Mouse (Mus musculus) granulocyte monocyte progenitor cell, adult 5-6 weeks (primary cell): ENCODE measurements around the gene Adamts4. TPM values are rescaled to one million over a fixed set of nuclear protein-coding genes. Genes with fewer than 3 reads are reported as not detected.
A peak's percentile ranks its signal among the peaks of the same experiment; 100 is the strongest.
"Not testable (repeated sequence)": the region's sequence is repeated elsewhere in the genome, so short reads cannot be mapped to it uniquely, and the experiment has no call there.

Experiments
- ATAC-seq: replicated peaks from 2 replicates; pipeline ENCODE4 v1.8.0; 2016; ENCODE audit warnings: mild to moderate bottlenecking, moderate TSS enrichment, inconsistent platforms; ENCODE audit not compliant: poor library complexity, severe bottlenecking
- total RNA-seq, 2 experiments: library from RNA; stranded (forward) in 1 of 2; stranded (reverse) in 1 of 2; fragments of 200-712, 200-1000 nt in 1 of 2; fragments of >200 nt in 1 of 2; fragmentation: Nextera tagmentation in 1 of 2; gene quantifications; 2 replicates each; pipeline ENCODE4 v1.2.3; 2014 to 2017

Adamts4 gene
- total RNA-seq, 2 experiments from 2014 or later = not detected

DNA sequence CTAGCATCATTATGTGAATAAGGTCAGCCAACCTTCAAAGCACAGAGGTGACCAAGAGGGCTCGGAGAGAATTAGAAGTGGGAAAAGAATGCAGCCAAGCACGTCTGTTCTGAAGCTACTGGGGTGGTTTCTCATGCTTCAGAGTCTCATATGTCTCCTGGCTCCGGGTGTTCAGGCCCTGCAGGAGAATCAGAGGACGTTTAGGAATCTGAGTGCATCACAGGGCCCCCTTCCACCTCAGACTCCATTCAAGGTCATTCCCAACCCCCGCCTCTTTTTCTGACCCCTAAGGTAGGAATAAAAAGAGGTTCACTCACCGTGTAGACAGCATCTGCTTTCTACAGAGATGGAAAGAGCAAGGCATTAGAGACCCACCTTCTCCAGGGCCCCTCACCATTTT lies 20.5 kb upstream of the Adamts4 start:
- no peak for ATAC-seq

DNA sequence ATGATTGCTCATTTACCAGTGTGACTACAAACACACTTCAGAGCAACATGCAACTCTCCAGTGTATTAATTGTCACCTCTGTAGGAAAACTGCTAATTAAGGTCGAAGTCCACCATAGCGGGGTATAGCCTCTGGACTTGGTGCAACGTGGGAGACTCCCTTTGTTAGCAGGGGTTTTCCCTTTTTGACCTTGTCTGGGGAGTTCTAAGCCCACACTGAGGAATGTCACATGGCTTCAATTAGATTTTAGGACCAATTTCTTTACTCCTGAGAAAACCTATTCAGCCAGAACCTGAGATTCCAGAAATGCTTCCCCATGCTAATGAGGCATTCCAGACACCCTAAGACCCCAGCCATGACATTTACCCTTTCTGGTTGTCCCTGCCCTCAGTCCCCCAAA lies 20.0 kb upstream of the Adamts4 start:
- no peak for ATAC-seq

DNA sequence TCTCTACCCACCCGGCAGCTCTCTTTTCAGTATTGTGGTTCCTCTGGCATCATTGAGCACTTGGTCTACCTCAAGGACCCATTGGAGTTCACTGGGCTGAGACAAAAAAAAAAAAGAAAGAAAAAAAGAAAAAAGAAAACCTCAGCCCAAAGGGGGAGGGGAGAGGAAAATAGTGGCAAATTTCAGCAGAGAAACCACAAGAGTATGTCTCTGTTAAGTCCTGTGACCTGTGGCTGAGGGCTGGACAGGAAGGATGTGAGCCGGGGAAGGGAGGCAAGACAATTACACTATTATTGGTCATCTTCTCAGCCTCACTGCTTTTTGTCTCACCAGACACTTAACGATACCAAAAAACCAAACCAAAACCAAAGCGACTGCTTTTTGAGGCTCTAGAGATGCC lies 18.4 kb upstream of the Adamts4 start:
- peak; percentile 61 for ATAC-seq

DNA sequence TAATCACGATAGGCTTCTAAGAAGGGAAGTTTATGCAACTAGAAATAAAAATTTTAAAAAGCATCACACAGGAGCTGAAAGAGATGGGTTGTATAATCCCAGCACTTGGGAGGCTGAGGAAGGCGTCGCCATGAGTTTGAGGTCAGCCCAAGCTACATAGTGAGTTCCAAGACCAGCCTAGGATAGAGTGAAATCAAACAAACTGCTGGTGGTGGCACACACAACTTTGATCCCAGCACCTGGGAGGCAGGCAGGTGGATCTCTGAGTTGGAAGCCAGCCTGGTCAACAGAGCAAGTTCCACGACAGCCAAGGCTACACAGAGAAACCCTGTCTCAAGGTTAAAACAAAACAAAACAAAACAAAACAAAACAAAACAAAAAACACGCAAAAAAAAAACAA lies 17.9 kb upstream of the Adamts4 start:
- ATAC-seq = no peak

DNA sequence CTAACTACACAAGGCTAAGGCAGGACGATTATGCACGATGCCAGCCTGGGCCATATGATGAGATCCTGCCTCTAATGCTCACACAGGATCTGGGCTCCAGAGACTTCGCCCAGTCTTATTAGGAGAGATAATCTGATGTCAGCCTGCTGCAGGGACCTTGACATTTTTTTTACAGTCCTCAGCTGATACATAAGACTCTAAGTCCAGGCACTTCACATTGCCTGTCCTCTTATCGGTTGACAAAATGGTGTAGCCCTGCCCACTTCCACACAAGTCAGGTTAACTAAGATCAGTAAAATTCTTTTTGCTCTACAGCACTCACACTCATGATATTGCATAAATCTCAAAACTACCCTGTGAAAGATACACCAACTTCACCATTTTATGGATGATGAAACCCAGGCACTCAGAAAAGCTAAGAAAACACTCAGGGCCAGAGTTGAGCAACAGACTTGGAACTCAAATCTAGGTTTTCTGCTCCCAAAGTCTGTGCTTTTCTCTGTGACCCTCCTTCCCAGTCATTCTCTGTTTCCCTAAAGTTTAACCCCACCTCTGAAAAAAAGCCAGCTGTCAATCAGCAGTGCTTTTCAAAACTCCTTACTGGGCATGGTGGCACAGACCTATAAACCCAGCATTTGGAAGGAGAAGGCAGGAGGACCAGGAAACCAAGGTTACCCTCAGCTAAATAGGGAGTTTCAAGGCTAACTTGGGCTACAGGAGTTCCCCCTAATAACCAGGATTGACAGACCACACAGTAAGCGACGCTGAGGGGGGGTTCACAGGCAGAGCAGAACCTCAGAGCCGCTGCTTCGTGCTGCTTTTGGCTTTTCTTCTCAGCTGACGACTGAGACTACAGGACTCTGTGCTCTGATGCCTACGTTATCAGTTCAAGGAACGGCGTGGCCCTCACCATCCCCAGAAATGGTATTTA lies 17.2 kb upstream of the Adamts4 start:
- ATAC-seq = peak; percentile 45

DNA sequence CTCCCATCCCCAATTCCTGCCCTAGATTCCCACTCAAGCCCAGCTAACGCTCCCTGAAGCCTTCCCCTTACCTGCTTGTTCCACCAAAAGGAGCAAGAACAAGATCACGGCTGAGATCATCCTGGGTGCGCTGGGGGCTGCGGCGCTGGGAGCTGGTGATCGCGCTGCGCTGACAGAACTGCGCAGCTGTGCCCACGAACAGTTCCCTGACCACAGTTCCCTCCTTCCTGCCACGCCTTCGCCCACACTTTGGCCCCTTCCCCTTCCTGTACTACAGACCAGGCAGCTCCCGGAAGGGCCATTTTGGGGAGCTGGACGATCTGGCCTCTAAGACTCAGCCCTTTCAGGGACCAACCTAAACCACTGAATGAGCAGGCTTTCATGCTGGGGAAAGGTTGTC lies 16.1 kb upstream of the Adamts4 start, which contains the start of gene Fcer1g:
TSS of gene Fcer1g (minus strand) at position 240 of the 400 bp plus-strand sequence.
- peak; percentile 64 for ATAC-seq

DNA sequence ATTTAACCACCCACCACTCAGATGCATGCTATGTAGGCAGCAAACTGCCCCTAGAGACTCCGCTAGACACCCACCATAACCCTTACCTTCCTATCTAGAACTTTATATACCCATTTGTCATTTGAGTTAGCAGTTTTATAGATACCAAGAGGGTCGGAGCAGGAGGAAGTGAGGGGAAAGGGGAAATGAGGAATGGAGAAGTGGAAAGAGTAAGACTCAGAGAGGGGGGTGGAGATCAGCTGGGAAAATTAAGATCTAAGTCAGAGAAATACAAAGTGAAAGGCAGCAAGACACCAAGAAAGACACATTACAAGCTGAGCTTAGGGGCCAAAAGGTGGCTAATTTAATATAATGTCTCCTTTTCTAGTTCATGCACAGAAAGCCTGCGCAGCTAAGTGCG lies 15.7 kb upstream of the Adamts4 start:
- ATAC-seq = peak; percentile 24

DNA sequence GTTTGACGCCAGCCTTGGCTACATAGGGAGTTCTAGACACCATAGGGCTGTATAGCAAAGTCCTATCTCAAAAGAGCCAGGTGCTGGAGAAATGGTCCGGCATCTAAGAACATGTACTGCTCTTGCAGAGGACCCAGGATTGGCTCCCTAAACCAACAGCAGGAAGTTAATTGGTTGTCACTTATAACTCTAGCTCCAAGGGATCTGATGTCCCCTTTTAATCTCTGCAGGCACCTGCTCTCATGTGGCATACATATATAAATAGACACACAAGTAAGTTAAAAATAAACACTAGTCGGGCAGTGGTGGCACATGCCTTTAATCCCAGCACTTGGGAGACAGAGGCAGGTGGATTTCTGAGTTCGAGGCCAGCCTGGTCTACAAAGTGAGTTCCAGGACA lies 14.4 kb upstream of the Adamts4 start:
- no peak for ATAC-seq

DNA sequence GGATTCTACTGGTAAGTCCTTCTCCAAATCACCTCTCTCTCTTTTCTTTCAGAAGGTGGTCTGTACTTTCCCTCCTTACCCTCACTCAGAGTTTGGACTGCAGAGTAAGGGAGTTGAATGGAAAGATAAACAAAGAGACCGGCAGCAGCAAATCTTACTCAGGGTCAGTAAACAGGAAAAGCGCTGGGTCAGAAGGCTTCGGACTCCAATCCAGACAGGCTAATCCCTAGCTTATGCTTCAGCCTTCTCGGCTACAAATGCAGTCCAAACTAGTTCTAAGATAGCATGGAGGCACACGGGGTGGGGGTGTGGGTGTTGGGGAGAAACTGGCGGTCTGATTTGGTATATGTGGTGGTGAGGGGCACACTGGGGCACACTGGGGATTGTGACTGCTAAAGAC lies 12.8 kb upstream of the Adamts4 start:
- no peak for ATAC-seq

DNA sequence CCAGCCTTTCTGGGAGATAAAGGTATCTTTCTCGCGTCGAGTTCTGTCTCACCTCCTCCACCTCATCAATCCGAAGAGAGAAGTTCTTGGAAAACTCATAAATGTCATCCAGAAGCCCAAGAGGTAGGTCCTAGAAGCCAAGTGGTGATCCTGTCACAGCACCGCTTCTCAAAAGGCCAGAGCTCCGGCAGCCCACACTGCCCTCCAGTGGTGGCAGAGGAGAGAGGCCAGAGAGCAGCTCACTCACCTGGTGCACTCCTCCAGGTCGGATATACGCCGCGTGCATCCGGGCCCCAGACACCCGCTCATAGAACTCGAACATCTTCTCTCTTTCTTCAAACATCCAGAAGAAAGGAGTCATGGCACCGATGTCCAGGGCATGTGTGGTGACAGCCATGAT lies 11.8 kb upstream of the Adamts4 start:
- ATAC-seq = peak; percentile 65

DNA sequence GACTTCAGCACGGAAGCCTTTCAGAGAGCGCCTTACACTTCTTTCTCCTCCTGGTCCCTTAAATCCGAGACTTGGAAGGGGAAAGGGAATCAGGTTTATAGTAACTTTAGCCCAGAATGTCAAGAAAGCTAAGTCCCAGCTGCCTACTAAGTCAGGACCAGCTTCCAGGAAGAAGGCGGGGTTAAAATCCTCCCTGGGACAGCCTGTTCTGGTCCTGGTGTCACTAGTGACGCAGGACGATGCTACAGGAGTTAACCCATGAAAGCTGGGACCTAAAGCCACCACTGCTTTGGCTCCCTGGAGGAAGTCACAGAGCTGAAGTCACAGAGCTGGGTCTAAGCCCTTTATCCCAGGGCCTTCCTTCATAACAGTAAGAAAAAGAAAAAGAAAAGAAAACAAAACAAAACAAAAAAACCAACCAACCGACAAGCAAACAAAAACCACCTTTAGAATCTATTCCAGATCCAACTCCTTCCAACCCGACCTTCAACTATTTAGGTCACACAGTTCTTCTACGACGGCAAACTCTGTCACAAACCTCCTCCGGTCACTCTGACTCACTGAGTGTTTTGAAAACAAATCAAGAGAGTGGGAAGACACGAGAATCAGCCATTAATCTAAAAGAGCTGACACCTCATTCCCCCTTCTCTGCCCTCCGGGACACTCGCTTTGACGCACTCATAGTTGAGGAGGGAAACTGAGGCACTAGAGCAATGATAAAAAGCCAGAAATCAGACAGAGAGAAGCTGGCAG lies 10.1 kb upstream of the Adamts4 start:
- no peak for ATAC-seq

DNA sequence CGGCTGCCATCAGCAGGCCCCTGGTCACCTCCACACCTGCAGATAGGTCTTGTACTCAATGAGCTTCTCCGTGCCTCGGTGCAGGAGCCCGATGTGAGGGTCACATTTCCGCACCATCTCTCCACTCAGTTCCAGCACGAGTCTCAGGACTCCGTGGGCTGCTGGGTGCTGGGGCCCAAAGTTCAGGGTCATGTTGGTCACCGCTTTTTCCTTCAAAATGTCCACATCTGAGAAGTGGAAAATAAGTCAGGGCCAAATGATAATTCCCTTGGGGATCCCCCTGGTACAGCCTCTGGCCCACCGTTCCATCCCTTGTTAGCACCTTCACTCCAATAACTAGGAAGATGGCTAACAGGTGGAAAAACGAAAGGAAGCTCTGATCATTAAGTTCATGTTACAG lies 9.3 kb upstream of the Adamts4 start:
- ATAC-seq = no peak

DNA sequence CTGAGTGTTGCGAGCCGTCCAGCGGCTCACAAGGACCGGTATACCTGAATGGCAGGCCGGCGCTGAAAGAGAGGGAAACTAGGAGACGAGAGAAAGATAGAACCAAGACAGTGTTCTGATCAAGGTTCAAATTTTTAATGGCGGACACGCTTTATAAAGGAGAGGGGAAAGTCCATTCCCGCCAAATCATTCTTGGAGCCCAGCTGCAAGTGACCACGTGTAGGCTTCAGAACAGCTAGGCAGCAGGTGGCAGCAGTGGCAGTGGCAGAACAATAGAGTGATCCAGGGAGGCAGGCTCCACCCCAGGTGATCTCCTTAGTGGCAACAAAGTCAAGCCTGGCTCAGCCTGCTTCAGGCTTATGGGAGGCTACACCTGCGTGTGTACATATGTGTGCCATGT lies 8.3 kb upstream of the Adamts4 start:
- not testable (repeated sequence) for ATAC-seq

DNA sequence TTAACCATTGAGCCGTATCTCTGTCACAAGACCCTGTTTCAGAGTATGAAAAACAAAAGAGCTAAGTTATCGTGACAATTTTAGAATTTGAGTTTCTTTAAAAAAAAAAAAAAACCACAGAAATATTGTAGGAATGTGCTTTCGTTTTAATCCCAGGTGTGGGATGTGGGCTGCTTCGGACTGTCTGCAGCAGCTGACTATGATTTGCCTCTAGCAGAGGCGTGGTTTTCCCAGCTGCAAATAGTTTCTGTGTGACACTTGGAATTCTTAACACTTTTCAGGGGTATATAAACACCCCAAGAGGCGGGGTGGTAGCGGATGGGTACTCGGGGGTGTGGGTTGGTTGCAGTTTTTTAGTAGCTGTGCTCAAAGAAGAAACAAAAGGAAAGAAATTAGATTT lies 4.9 kb upstream of the Adamts4 start:
- ATAC-seq = no peak

DNA sequence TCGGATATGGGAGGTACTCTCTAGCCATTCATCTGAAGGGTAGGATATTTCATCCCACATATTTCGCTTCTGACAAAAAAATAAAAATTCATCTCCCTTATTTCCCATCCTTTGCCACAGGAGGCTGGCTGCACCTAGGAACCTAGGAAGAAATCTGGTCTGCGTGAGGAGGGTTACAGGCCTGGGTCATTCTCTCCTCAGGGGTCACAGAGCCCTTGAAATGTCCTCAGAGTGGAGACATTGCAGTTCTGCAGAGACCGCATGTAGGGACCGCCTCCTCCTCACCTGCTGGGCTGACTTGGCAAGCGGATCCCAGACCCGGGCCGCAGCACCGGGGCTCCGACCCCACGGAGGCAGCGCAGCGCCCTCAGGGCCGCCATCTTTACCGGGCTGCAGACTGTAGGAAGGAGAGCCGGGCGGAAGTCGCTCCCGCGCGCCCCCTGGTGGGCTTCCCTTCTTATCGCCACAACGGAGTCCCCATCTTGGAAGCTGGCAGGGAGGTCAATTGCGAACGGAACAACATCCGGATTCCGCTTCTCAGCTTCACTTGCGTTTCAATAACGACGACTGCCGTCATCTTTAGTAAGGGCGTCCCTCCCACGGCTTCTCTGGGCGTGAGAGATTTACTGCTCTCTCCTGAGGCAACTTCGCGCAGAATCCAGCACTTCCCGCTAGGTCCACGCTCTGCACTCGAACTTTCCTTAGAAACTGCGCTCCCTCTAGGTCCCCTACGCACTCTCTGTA lies 3.3 kb upstream of the Adamts4 start:
- ATAC-seq = peak; percentile 94

DNA sequence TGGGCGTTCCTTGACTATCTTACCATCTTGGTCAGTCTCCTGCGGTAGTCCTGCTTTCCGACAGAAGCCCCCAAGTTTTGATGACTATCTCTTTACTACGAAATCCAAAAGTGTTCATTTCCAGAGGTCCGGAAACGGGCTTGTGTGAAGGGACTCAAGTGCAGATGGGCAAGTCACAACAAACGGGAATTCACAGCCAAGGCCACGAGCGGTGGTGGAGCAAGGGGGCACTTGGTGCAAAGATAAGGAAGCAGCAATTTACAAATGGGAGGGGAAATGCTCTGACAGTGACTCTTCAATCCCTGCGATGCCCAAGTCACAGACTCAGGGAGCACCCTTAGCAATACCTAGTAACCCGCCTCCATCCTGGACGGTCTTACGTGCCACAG lies 2.8 kb upstream of the Adamts4 start:
- peak; percentile 32 for ATAC-seq

DNA sequence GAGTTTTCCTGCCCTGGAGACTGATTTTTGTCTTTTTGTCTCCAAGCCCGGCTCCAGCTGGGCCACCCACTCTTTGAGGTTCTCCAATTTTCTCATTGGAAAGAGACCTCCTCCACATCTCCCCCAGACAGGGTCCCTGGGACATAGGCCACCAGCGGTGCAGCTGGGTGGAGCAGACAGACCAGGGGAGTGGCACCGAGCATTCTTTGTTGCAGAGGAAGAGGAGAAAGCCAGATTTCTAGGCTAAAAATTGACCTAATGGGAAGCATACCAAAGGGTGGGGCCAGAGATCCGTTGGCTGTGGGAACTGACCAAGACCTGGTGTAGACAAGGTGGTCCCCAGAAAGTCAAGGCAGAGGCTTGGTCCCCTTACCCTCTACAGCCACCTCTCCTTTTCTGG lies 2.3 kb upstream of the Adamts4 start:
- ATAC-seq = no peak

DNA sequence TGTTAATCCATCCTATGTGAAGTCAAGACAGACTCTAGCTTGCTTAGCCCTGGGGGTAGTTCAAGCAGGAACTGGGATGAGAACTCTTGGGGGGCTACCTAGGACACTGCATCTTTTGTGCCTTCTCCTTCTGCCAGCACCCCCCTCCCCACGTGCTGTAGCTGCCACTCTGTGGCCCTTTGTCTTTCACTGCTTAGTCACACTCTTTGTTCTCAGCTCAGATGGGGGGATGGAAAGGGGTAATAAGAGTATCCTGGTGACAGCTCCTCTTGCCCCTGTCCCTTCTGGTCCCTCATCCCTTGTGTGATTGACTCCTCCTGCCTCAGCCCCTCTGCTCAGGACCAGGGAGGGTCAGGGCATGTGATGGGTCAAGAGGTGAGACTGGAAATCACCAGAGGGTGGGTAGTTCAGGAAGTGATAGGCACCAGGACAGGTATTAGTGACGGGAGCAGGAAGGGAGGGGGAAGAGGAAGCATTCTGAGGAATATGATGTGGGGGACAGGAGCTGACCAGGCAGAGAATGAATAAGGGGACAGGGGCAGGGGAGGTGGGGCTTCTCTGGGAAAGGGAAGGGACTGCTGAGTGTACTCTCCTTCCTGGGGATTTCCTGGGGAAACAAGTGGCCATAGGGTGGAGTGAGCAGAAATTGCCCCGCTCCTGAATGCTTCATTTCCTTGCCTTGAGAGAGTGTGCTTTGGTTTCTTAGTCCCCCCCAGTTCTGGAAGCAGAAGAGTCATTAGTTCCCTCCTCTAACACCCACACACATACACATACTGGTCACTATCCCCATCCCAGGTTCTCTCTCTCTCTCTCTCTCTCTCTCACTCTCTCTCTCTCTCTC lies 1.6 kb upstream of the Adamts4 start:
- no peak for ATAC-seq

DNA sequence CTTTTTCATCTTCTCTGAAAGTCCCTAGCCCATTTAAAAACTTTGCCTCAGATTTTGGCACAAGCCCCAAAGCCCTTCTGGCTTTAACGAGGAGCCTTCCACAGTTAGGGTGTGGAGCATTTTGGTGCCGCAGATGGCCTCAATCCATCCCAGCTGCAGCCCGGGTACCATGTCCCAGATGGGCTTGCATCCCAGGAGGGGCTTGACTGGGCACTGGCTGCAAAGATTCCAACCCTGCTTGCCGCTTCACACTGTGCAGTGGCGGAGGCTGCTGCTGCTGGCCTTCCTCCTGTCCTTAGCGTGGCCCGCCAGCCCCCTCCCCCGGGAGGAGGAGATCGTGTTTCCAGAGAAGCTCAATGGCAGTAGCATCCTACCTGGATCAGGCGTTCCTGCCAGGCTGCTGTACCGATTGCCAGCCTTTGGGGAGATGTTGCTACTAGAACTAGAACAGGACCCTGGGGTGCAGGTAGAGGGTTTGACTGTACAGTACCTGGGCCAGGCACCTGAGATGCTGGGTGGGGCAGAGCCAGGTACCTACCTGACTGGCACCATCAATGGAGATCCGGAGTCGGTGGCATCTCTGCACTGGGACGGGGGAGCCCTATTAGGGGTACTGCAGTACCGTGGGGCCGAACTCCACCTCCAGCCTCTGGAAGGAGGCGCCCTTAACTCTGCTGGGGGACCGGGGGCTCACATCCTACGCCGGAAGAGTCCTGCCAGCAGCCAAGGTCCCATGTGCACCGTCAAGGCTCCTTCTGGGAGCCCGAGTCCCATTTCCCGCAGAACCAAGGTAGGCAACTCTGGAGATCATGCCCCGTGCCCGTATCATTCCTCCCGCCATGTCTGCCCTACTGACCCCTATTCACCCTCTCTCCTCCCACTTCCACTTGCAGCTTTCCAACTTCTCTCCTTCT lies 716 bp downstream of the Adamts4 start, which contains the start of gene Ndufs2:
TSS of gene Ndufs2 (minus strand) at position 709 of the 914 bp plus-strand sequence.
- no peak for ATAC-seq
